8 mouse cellular contexts compared by ENCODE assay signal in genomic region chr15:82379511-82379870, GRCm38 (mm10). TPM values are rescaled to one million over a fixed set of nuclear protein-coding genes. Genes with fewer than 3 reads are reported as not detected.
A peak's percentile ranks its signal among the peaks of the same experiment; 100 is the strongest.
DNase-seq lines count a peak whose midpoint lies in the region; ATAC-seq and TF ChIP-seq lines count a peak whose summit lies in the region.

No protein-coding gene starts in this region.

- WGBS in hindbrain, postnatal 0 days, result 37% methylated on average over 7 of the region's 7 CpGs
- 18% methylated on average over 7 of the region's 7 CpGs for WGBS in midbrain, embryonic 12.5 days

- TF ChIP-seq CTCF in cortical plate, adult 2 months (IDR thresholded peaks at IDR 0.05; ENCODE audit: extremely low read depth, insufficient read depth, low read length), result no peak
- TF ChIP-seq CTCF in hindbrain, postnatal 0 days (IDR thresholded peaks at IDR 0.05; ENCODE audit: low read depth), result no peak

- DNase-seq in heart, adult 8-10 months (ENCODE audit: low spot score), result peak; percentile 58
- DNase-seq in heart, postnatal 10 days, result no peak
- DNase-seq in hindbrain, postnatal 0 days (ENCODE audit: low spot score), result no peak
- DNase-seq in thymus, postnatal 36 days, result no peak
- no peak for DNase-seq in B cell, adult 2 months

- peak overlapping the region; percentile 19 for H3K27ac ChIP-seq in cortical plate, adult 2 months (ENCODE audit: insufficient read depth, low read length)
- peak overlapping the region; percentile 69; the same call in 1 of the 2 replicates for H3K27ac ChIP-seq in hindbrain, postnatal 0 days
- H3K27ac ChIP-seq in midbrain, embryonic 12.5 days (replicated peaks), result no peak overlapping the region

- no peaks in the 10 kb centered on the region for H3K27me3 ChIP-seq in hindbrain, postnatal 0 days (ENCODE audit: insufficient read depth, low read length)
- H3K27me3 ChIP-seq in midbrain, embryonic 12.5 days, result peaks cover 13% of the 10 kb centered on the region

- H3K9me3 ChIP-seq in hindbrain, postnatal 0 days (ENCODE audit: low read length), result no peaks in the 10 kb centered on the region
- no peaks in the 10 kb centered on the region for H3K9me3 ChIP-seq in midbrain, embryonic 12.5 days

- H3K9ac ChIP-seq in hindbrain, postnatal 0 days (replicated peaks; ENCODE audit: low read length), result peak overlapping the region; percentile 3; the same call in 1 of the 2 replicates
- H3K9ac ChIP-seq in midbrain, embryonic 12.5 days (replicated peaks), result no peak overlapping the region

- peaks cover 2% of the 10 kb centered on the region for H3K4me1 ChIP-seq in cortical plate, adult 2 months (ENCODE audit: control insufficient read depth, insufficient read depth, low read length)
- H3K4me1 ChIP-seq in hindbrain, postnatal 0 days (ENCODE audit: insufficient read depth, low read length), result peaks cover 3% of the 10 kb centered on the region; the same call in 1 of the 2 replicates
- peaks cover 20% of the 10 kb centered on the region for H3K4me1 ChIP-seq in midbrain, embryonic 12.5 days

- ATAC-seq in hindbrain, postnatal 0 days, result peak; percentile 9; the same call in 1 of the 2 replicates
- ATAC-seq in midbrain, embryonic 12.5 days (ENCODE audit: low FRiP score, low read depth), result no peak; the same call in 1 of the 2 replicates
- no peak for ATAC-seq in erythroid progenitor cell, adult 5-6 weeks (replicated peaks; ENCODE audit: low FRiP score, poor library complexity, severe bottlenecking)

- intact Hi-C loops in heart, postnatal 10 days (cut with DNase I), result no loop called here

- H3K4me3 ChIP-seq in cortical plate, adult 2 months (ENCODE audit: insufficient read depth, low read length), result peak overlapping the region; percentile 31
- peak overlapping the region; percentile 26 for H3K4me3 ChIP-seq in hindbrain, postnatal 0 days (ENCODE audit: low read length)
- peak overlapping the region; percentile 35 for H3K4me3 ChIP-seq in midbrain, embryonic 12.5 days

- TF ChIP-seq POLR2A in cortical plate, adult 2 months (IDR thresholded peaks at IDR 0.05; ENCODE audit: extremely low read depth, insufficient read depth, low read length), result no peak

- H3K36me3 ChIP-seq in hindbrain, postnatal 0 days (ENCODE audit: insufficient read depth, low read length), result no peaks in the 10 kb centered on the region
- H3K36me3 ChIP-seq in midbrain, embryonic 12.5 days, result no peaks in the 10 kb centered on the region

- H3K4me2 ChIP-seq in hindbrain, postnatal 0 days (ENCODE audit: low read depth, low read length), result peak overlapping the region; percentile 59
- peak overlapping the region; percentile 53 for H3K4me2 ChIP-seq in midbrain, embryonic 12.5 days (replicated peaks)

RNA-seq across cellular contexts. Expression of gene Cyp2d22, which starts 0.6 kb away (rescaled TPM):
- 10 to 100 TPM; 19.3 to 30.9 (median 23.3) TPM for total RNA-seq in heart, adult 8-10 months (2022)
- total RNA-seq in heart, postnatal 10 days (2021), result 10 to 100 TPM; 17.7 to 30.5 TPM
- 50.3 and 57.9 TPM in 2 replicates for polyA plus RNA-seq in cortical plate, adult 2 months (2012; rRNA removed)
- 3.6 and 6.1 TPM in 2 replicates for total RNA-seq in hindbrain, postnatal 0 days (2014; rRNA removed)
- 3.7 and 5.1 TPM in 2 replicates for polyA plus RNA-seq in hindbrain, postnatal 0 days (2015; fragmentation: Nextera tagmentation; extraction: Ambion mirVana)
- 2.3 and 2.8 TPM in 2 replicates for polyA plus RNA-seq in midbrain, embryonic 12.5 days (2016; fragmentation: Nextera tagmentation; extraction: Ambion mirVana)
- not detected in 2 replicates for total RNA-seq in erythroid progenitor cell, adult 5-6 weeks (2015; ENCODE audit: low replicate concordance)
- total RNA-seq in erythroid progenitor cell, adult 5-6 weeks (2017; ENCODE audit: low replicate concordance), result not detected in 2 replicates

RNA-seq across cellular contexts. Expression of gene Cyp2d11, which starts 14.3 kb away (rescaled TPM):
- under 1 TPM in 1 of 4 experiments, not detected in 3; 0.19 TPM for total RNA-seq in heart, adult 8-10 months (2022)
- total RNA-seq in heart, postnatal 10 days (2021), result not detected
- not detected in 2 replicates for polyA plus RNA-seq in cortical plate, adult 2 months (2012; rRNA removed)
- not detected in 2 replicates for total RNA-seq in hindbrain, postnatal 0 days (2014; rRNA removed)
- polyA plus RNA-seq in hindbrain, postnatal 0 days (2015; fragmentation: Nextera tagmentation; extraction: Ambion mirVana), result not detected in 2 replicates
- not detected in 2 replicates for polyA plus RNA-seq in midbrain, embryonic 12.5 days (2016; fragmentation: Nextera tagmentation; extraction: Ambion mirVana)
- total RNA-seq in erythroid progenitor cell, adult 5-6 weeks (2015; ENCODE audit: low replicate concordance), result not detected in 2 replicates
- not detected in 2 replicates for total RNA-seq in erythroid progenitor cell, adult 5-6 weeks (2017; ENCODE audit: low replicate concordance)

RNA-seq across cellular contexts. Expression of gene Ndufa6, which starts 25.4 kb away (rescaled TPM):
- total RNA-seq in heart, adult 8-10 months (2022), result 100 to 1,000 TPM; 658 to 797 (median 740) TPM
- 100 to 1,000 TPM; 525 to 549 TPM for total RNA-seq in heart, postnatal 10 days (2021)
- polyA plus RNA-seq in cortical plate, adult 2 months (2012; rRNA removed), result 461 and 466 TPM in 2 replicates
- total RNA-seq in hindbrain, postnatal 0 days (2014; rRNA removed), result 194 and 224 TPM in 2 replicates
- polyA plus RNA-seq in hindbrain, postnatal 0 days (2015; fragmentation: Nextera tagmentation; extraction: Ambion mirVana), result 511 and 516 TPM in 2 replicates
- polyA plus RNA-seq in midbrain, embryonic 12.5 days (2016; fragmentation: Nextera tagmentation; extraction: Ambion mirVana), result 277 and 315 TPM in 2 replicates
- total RNA-seq in erythroid progenitor cell, adult 5-6 weeks (2015; ENCODE audit: low replicate concordance), result 91.4 and 203 TPM in 2 replicates
- total RNA-seq in erythroid progenitor cell, adult 5-6 weeks (2017; ENCODE audit: low replicate concordance), result 31.5 and 64.6 TPM in 2 replicates

RNA-seq across cellular contexts. Expression of gene Cyp2d10, which starts 27.5 kb away (rescaled TPM):
- total RNA-seq in heart, adult 8-10 months (2022), result under 1 TPM in 2 of 4 experiments, not detected in 2; 0.41 to 0.80 TPM
- total RNA-seq in heart, postnatal 10 days (2021), result not detected
- polyA plus RNA-seq in cortical plate, adult 2 months (2012; rRNA removed), result not detected in 2 replicates
- total RNA-seq in hindbrain, postnatal 0 days (2014; rRNA removed), result not detected in 2 replicates
- not detected in 2 replicates for polyA plus RNA-seq in hindbrain, postnatal 0 days (2015; fragmentation: Nextera tagmentation; extraction: Ambion mirVana)
- polyA plus RNA-seq in midbrain, embryonic 12.5 days (2016; fragmentation: Nextera tagmentation; extraction: Ambion mirVana), result not detected in 2 replicates
- not detected in 2 replicates for total RNA-seq in erythroid progenitor cell, adult 5-6 weeks (2015; ENCODE audit: low replicate concordance)
- not detected in 2 replicates for total RNA-seq in erythroid progenitor cell, adult 5-6 weeks (2017; ENCODE audit: low replicate concordance)

RNA-seq across cellular contexts. Expression of gene Smdt1, which starts 40.7 kb away (rescaled TPM):
- total RNA-seq in heart, adult 8-10 months (2022), result 100 to 1,000 TPM; 190 to 214 (median 204) TPM
- 100 to 1,000 TPM; 195 to 202 TPM for total RNA-seq in heart, postnatal 10 days (2021)
- polyA plus RNA-seq in cortical plate, adult 2 months (2012; rRNA removed), result 279 and 280 TPM in 2 replicates
- total RNA-seq in hindbrain, postnatal 0 days (2014; rRNA removed), result 288 and 293 TPM in 2 replicates
- polyA plus RNA-seq in hindbrain, postnatal 0 days (2015; fragmentation: Nextera tagmentation; extraction: Ambion mirVana), result 392 and 401 TPM in 2 replicates
- 248 and 261 TPM in 2 replicates for polyA plus RNA-seq in midbrain, embryonic 12.5 days (2016; fragmentation: Nextera tagmentation; extraction: Ambion mirVana)
- 137 and 202 TPM in 2 replicates for total RNA-seq in erythroid progenitor cell, adult 5-6 weeks (2015; ENCODE audit: low replicate concordance)
- 52.8 and 71.0 TPM in 2 replicates for total RNA-seq in erythroid progenitor cell, adult 5-6 weeks (2017; ENCODE audit: low replicate concordance)
